Mouse (Mus musculus) R1 (cell line): ENCODE results near the gene Tdrd3.

Experiments used
- DNase-seq: peaks from one replicate; pipeline ENCODE4 v3.0.0-alpha.2; 2018; ENCODE audit warnings: low read depth, low spot score

Gene Tdrd3

DNA sequence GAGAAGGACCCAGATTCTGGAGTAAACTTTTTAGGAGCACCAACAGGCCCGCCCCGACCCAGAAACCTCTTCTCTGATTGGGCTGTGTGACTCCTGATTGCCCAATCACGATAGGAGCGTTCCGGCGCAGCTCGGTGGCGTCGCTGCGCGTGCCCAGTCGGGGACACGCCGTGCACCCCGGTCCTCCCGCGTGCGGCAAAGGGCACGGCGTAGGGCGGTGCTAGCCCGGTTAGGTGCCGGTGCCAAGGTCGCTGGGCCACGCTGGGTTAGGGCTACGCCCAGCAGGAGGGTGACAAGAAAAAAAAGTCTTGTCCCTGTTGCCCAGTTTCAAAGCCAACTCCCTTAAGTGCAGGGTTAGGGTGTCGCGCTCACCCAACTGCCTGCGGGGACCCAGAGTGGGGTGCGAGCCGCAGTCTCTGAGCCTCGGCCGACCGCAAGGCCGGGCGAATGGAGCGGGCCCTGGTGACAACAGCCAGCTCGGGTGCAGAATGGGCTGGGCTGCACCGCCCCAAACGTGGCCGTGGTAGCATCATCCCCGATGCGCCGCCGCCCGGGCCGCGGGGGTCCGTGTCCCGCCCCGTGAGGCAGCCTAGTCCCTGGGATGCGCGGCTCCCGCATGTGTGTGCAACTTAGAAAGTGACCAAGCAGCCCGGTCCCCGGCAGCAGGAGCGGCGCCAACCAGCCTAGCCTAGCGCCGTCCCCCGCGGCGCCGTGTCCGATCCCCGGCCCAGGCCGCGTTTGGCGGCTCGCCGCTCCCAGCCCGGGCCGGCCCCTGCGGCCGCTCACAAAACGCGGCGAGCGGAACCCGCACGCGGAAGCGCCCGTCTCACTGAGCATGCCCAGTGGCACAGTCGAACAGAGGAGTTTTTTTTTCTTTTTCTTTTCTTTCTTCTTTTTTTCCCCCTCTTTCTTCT, at the start of gene Tdrd3:
Gene Tdrd3, plus strand, starts transcription at position 832 of the 914 bp plus-strand sequence.
- peak; percentile 93 for DNase-seq

DNA sequence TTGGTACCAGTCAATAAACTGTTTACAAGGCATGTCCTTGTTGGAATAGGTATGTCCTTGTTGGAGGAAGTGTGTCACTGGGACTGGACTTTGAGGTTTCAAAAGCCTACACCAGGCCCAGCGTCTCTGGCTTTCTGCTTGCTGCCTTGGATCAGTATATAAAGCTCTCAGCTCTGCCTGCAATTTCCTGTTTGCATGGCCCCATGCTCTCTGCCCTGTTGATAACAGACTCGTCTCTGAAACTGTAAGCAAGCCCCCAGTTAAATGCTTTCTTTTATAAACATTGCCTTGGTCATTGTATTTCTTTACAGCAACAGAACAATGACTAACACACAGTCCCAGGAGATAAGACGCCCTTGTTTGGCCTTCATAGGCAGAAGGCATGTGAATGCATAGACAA, 49.3 kb upstream of the Tdrd3 start:
- no peak for DNase-seq

DNA sequence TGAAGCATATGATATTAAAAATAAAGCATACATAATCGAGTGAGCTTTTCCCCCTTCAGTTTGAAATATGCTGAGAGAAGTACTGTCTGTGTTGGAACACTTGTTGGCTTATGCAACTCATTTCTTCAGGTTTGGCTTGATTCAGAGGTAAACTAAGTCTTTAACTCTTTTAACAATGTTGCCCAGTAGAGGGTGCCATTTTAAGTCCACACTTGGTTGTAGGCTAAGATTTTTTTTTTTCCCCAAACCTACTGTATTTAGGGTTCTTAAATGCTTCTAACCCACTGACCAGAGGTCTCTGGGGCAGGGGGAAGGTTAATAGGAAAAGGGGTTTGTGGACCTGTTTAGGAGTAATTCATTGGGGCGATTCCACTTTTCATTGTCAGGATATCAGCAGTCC, 33.4 kb upstream of the Tdrd3 start:
- DNase-seq: no peak

DNA sequence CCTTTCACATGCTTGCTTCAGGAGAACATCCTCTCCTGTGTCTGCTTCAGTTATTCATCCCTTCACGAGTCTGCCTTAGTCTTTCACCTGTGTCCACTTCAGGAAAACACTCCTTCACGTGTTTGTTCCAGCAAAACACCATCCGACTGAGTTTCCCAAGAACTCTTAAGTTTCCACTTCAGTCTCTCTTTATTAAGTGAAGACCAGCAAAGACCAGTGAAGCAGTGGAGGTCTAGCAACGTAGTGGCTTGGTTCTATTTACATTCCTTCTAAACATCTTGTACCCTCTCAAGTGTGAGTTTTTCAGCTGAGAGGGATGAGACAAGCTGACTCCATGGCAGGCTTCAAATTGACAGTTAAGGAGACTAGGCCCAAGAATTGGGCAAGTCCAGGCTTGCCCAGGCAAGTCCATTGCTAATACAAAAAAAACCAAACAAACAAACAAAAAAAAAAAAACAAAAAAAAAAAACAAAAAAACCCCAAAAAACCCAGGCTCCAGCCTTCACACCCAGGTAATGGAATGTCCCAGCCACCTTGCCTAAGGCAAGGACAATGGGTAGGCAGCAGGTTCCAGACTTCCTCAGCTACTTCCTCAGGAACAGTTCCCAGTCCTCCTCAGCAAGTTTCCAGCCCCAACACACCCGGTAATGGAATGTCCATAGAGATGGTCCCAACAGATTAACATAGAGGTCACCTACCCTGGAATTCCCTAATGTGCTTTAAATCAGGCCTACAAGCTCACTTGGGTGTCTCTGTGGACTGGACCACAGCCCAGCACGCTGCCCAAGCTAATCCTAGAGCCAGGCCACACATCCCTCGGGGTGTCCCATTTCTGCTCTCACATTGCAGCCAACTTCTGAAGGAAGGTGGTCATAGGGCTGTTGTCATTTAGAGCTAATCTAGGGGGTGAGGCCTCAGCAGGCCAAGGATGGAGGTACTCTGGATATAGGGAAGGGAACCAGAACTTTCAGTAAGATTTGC, 31.9 kb upstream of the Tdrd3 start:
- peak; percentile 73 for DNase-seq

DNA sequence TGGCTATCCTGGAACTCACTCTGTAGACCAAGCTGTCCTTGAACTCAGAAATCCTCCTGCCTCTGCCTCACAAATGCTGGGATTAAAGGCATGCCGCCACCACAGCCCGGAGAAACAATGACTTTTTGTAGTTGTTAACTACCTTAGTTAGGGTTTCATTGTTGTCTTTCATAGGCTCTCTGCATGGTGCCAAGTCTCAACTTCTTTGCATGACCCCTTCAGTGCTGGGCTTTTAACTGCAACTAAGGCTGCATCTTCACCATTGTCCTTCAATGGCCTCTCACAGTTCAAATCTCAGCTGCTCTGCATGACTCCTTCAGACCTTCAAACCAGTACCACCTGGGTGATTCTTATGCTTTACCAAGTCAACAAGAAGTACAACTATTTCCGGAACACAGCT, 23.3 kb upstream of the Tdrd3 start:
- DNase-seq: peak; percentile 96

DNA sequence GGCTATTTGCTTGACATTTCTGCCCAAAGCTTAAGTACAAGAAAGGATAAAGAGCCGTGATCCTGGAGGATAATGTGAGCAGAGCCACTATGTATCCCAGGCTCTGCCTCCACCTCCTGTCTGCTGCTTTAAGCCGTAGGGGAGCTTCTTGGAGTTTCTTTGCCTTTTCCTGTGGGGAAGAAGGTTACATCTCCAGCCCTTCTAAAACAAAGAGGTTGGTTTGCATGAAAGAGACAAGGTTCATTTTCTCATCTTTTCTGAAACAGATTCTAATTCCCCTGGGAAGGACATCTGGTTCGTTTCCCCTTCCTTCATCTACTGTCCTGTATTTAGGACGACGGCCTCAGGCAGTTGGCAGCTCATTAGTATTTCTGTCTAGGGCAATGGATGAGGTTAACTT, 19.8 kb upstream of the Tdrd3 start:
- peak; percentile 55 for DNase-seq

DNA sequence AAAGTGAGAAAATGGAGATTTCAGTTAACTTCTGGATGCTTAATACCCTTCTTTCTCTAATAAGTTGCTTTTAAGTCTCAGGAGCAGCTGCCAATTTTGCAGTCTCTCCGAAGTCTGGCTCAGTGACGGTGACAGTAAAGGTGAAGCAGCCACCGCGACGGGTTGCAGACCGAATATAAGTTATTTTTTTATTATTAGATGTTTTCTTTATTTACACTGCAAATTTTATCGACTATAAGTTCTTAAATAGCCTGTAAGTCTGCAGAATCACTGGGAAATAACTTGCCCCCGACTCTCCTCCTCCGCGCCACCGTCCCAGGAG, 992 bp upstream of the Tdrd3 start:
- DNase-seq: no peak

DNA sequence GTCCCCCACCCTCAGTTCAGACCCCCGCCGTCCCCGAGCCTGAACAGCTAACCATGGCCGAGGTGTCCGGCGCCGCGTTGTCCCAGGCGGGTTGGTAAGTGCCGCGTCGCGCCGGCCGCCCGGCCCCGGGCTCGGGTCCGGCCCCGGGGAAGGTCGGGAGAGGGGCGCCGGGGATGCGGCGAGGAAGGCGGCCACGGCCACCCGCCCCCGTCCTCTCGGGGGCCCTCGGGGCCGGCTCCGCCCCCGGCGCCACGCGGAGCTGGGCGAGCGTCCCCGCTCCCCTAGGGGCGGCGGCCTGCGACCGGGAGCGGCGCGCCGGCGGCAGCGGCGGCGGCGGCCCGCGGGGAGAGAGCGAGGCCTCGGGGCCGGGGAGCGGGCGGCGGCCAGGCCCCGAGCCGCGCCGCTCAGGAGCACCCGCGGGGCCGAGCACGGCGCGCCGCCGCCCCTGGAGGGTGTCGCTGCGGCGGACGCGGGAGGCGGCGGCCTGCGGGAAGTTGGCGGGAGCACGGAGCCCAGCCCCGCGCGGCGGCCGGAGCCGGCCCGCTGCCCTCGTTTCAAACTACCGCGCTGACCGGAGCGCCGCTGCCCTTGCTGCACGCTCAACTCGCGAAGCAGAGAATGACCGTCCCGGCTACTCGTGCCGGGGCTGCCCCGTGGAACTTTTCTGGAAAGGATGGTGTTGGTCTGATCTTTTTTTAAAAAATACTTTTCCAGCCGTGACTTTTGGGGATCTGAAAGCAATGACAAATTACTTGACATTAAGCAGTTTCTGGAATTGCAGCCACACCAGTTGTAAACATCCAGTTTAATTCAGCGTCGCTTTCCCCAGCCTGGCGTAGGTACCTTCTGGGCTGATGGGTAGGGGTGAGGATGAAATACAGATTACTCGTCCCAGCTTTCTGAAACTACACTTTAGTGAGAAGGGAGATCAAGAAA, 584 bp downstream of the Tdrd3 start:
- DNase-seq: no peak

DNA sequence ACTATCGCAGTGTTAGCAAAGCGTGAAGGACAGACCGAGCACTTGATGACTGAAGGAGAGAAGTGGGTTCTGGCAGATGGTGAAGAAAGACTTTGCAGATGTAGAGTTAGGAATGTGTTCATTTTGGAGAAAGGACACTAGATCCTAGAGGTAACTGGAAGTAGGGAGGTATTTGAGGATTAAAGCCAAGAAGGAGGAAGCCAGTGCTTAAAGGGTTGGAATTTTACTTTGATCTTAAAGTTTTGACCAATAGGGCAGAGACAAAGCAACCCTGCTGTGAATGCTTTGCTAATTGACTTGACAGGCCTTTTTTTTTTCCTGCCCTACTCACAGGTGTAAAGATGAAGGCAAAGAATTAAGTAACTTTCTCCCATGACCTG, 1.2 kb downstream of the Tdrd3 start:
- DNase-seq: peak; percentile 89

DNA sequence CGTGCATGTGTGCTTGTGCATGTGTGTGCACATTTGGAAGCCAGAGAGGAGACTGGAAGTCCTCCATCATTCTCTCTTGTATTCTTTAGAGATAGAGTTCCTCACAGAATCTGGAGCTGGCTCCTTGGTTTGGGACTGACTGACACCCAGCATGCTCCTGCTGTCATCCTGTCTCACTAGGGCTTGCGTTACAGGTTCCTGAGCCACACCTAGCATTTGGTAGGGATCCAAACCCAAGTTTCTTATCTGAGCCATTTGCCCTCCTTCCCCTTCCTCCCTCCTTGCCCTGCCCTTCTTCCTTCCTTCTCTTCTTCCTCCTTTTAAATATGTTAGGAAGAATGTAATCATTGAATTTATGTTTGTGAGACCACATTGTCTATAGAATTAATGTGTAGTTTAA, 3.3 kb downstream of the Tdrd3 start:
- no peak for DNase-seq

DNA sequence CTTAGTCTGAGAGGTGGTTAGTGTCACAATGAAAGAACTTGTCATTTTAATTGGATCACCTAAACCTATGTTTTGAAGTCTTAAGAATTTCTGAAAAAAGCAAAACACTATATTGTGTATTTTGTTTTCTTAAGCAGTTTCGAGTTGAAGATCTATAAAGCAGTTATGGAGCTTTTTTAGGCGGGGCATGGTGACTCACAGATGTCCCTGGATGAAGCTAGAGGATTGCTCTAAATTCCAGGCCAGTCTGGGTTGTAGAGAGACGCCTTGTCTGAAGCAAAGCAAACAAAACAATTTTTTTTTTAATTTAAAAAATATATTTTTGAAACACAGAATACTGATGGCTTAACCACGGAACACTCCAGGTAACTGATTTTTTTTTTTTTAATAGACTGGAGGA, 4.1 kb downstream of the Tdrd3 start:
- no peak for DNase-seq

DNA sequence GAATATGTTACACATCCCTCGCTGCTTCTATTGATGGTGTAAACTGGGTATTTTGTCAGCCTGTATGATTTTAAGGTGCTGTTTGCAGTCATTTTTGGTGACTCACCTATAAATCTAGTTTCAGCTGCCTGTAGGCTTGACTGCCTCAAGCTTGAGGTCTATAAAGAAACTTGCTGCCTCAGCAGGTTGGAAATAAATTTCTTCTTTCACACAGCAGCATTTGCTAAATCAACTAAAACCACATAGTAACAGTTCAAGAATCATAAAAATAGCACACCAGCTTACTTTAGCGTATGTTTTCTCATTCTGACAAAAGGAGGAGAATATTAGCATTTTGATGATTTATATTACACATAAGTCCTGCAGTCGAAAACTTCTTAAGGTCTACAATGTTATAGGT, 6.0 kb downstream of the Tdrd3 start:
- no peak for DNase-seq

DNA sequence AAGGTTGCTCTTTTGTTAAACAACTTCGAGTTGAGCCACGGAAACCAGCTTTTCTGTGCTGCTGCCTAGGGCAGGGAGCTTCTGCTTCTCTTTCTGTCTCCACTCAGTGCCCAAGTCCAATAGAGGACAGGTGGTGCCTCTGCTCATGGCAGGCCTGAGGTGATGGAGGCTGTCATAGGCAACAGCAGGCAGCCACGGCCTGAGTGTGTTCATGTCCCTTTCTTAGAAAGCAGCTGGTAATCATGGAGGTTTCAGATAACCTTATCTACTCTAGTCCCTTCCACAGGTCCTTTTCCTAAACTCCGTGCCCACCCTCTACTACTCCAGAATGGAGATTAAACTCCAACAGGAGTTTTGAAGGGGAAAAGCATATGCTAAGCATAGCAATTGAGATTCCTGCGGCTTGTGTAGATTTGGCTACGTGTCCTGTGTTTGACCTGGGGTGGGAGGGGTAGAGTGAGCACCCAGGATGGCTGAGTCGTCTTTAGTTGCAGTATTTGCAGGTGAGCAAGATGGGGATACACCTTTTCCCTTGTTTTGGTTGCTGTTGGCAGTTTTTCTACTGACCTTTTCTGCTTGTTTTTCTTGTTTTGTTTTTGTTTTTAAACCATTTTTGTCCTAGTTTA, 10.0 kb downstream of the Tdrd3 start:
- DNase-seq: peak; percentile 22

DNA sequence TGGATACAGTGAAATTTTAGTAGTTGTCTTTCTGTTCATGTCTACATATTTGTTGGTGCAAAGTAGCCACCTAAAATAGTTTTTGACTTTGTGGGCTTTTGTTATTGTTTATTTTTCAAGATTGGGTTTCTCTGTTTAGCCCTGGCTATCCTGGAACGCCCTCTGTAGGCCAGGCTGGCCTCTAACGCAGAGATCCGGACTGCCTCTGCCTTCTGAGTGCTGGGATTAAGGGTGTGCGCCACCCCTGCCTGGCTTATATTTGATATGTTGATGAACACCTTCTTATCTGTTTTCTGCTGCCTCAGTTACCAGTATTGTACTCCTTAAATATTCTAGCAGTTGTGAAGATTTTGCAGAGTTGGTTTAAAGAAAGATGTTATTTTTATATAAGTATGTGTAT, 10.6 kb downstream of the Tdrd3 start:
- DNase-seq: no peak

DNA sequence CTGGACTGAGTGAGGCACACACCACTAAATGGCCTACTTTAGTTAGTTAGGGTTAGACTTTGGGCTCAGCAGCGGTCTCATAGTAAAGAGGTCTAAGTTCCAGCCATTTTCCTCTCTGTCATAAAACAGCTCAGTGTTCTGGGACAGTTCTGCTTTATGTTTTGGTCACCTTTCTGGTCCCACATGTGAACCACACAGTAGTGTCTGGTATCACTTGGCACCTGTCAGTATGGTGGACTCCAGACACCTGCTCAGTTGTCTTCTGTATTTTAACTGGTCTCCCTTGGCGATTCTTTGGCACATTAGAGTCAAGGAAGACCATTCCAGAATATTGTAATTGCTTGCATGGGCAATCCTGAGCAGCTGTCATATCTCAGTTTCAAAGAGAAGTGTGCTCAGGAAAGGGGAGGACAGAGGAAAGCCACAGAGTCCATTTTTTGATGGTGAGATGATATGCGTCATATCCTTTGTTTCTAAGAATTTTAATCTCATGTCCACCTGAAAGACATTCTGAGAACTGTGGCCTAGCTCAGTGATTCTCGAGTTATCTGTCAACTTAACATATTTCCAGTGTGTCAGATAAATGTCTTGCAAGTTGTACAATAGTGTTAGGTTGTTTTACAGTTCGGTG, 11.3 kb downstream of the Tdrd3 start:
- no peak for DNase-seq

DNA sequence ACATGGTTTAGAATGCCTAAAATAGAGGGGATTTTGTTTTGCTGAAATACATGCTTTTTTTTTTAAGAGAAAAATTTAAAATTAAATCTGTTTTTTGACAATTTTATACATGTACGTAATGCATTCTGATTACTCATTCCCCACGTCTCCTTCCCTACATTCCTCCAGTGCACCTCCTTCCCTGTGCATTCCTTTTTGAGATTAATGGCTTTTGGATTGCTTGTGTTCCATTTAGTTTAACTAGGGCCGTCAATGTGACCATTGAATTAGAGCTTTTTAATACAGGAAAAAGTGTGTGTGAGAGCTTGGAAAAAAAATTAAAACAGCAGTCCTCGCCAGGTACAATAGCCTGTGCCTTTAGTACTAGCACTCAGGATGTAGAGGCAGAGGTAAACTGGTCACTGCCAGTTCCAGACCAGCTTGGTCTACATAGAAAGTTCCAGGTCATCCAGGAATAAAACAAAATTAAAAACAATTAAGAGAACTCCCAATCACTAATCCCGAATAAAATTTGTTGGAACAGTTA, 17.0 kb downstream of the Tdrd3 start:
- DNase-seq: no peak

DNA sequence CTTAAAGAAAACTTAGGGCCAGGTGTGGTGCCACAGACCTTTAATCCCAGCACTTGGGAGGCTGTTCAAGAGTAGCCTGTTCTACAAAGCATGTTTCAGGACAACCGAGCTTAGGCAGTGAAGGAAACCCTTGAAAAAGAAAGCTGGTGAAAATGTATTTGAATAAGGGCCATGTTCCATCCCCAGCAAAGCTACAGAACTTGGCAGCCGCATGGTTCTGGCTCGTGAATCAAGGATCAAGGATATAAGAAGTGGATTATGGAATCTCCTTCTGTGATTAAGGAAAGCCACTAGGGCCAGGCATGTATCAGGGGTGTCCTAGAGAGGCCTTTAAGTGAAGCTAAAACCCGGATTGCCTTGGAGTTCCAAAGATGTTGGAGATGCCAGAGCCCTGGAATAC, 18.9 kb downstream of the Tdrd3 start:
- DNase-seq: no peak

DNA sequence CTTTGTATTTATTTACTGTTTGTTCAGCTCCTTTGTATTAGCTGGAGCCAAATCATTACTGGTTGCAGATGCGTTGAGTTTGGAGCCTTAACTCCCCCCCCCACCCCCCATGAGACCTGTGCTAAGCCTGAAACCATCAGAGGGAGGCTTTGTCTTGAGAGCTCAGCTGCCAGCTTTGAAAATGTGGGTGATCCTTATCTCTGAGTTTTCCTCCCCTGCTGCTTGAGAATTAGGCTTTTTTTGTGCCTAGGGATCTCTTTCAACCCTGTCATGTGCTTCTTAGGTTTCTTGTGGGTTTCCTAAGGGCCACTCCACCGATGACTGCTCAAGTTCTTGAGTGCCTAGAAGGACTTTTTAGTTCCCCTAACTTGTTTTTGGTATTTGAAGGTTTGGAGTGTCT, 23.3 kb downstream of the Tdrd3 start:
- no peak for DNase-seq

DNA sequence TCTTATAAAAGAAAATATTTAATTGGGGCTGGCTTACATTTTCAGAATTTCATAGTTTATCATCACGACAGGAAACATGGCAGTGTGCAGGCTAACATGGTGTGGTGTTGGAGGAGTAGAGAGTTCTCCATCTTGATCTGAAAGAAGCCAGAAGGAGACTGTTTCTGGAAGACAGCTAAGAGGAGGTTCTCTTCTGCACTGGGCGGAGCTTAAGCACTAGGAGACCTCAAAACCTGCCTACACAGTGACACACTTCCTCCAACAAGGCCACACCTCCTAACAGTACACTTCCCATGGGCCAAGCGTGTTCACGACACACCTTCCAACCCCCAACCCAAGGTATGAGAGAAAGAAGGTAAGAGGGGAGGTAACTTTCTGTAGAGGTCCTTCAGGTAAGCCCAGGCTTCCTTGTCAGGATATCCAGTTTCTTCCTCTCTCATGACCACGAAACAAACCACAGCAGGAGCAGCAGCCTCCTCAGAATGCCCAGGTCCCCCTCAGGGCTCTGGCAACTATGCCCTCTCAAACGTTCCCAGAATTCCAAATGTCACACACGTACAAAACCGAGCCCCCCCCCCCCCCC, 30.0 kb downstream of the Tdrd3 start:
- DNase-seq: peak; percentile 53
